Mouse (Mus musculus) C2C12 (cell line): Measurements from ENCODE around the gene G6pc.
A peak's percentile ranks its signal among the peaks of the same experiment; 100 is the strongest.

ENCODE experiments used
- CEBPB ChIP-seq: IDR thresholded peaks from one replicate; pipeline ENCODE4 v1.6.1; 2011; ENCODE audit warnings: low read depth, mild to moderate bottlenecking, control low read depth, moderate library complexity
- CTCF ChIP-seq: IDR thresholded peaks from one replicate; pipeline ENCODE4 v1.5.1; 2011; ENCODE audit not compliant: control insufficient read depth, insufficient read depth, insufficient read length
- MAX ChIP-seq: IDR thresholded peaks from one replicate; pipeline ENCODE4 v1.6.1; 2011; ENCODE audit warnings: mild to moderate bottlenecking, control low read depth
- MYOD1 ChIP-seq: IDR thresholded peaks from one replicate; pipeline ENCODE4 v1.6.1; 2011; ENCODE audit warnings: low read depth; ENCODE audit not compliant: control insufficient read depth, insufficient read length
- MYOG ChIP-seq: IDR thresholded peaks from one replicate; pipeline ENCODE4 v1.6.1; 2011; ENCODE audit not compliant: control insufficient read depth, insufficient read length; ENCODE audit errors: extremely low read depth
- USF1 ChIP-seq: IDR thresholded peaks from one replicate; pipeline ENCODE4 v1.6.1; 2011; ENCODE audit warnings: low read depth, mild to moderate bottlenecking, control low read depth, moderate library complexity

- TF ChIP-seq USF1 (peak; percentile 78), CTCF (no peak), MYOG (no peak), MAX (no peak), MYOD1 (no peak), CEBPB (no peak)
Observed at GRCm38 (mm10) chr11:101360651-101361113, 6.7 kb upstream of the G6pc start.
